Mouse (Mus musculus) myocyte (in vitro differentiated cells): ENCODE data around the gene Prickle4. TPM values are rescaled to one million over a fixed set of nuclear protein-coding genes. Genes with fewer than 3 reads are reported as not detected.

ENCODE experiments used
- H3K27me3 ChIP-seq: one replicate; pipeline ENCODE4 v1.6.1; 2011; ENCODE audit not compliant: control insufficient read depth, insufficient read depth, insufficient read length
- H3K36me3 ChIP-seq: one replicate; pipeline ENCODE4 v1.6.1; 2011; ENCODE audit not compliant: control insufficient read depth, insufficient read depth
- H3K4me2 ChIP-seq: one replicate; pipeline ENCODE4 v1.6.1; 2011; ENCODE audit warnings: low read depth, control low read depth
- H3K4me3 ChIP-seq: one replicate; pipeline ENCODE4 v1.5.1; 2011; ENCODE audit warnings: mild to moderate bottlenecking, control low read depth, moderate library complexity
- H3K79me2 ChIP-seq: one replicate; pipeline ENCODE4 v1.6.1; 2011; ENCODE audit not compliant: control insufficient read depth, insufficient read depth
- H3ac ChIP-seq: one replicate; pipeline ENCODE4 v1.6.1; 2011; ENCODE audit not compliant: control insufficient read depth, insufficient read length
- CEBPB ChIP-seq: IDR thresholded peaks from 2 replicates; pipeline ENCODE4 v1.6.1; 2011; ENCODE audit warnings: mild to moderate bottlenecking, moderate library complexity; ENCODE audit not compliant: poor library complexity, insufficient read depth, severe bottlenecking
- E2F4 ChIP-seq: IDR thresholded peaks from one replicate; pipeline ENCODE4 v1.6.1; 2011; ENCODE audit warnings: mild to moderate bottlenecking, control low read depth, moderate library complexity; ENCODE audit not compliant: insufficient read depth
- MAX ChIP-seq: IDR thresholded peaks from one replicate; pipeline ENCODE4 v1.6.1; 2011; ENCODE audit warnings: low read depth, mild to moderate bottlenecking, control low read depth
- MYOD1 ChIP-seq, 3 experiments: IDR thresholded peaks; one replicate each; pipeline ENCODE4 v1.6.1; 2011; ENCODE audit warnings: control low read depth in 2 of 3, low read depth in 2 of 3, mild to moderate bottlenecking in 2 of 3, moderate library complexity in 1 of 3; ENCODE audit not compliant: insufficient read length in 2 of 3, control insufficient read depth in 1 of 3
- MYOG ChIP-seq, 3 experiments: IDR thresholded peaks; one replicate each; pipeline ENCODE4 v1.6.1; 2011; ENCODE audit warnings: control low read depth in 2 of 3, low read depth in 2 of 3, mild to moderate bottlenecking in 2 of 3; ENCODE audit not compliant: insufficient read length in 2 of 3, control insufficient read depth in 1 of 3, insufficient read depth in 1 of 3
- POLR2A ChIP-seq: IDR thresholded peaks from one replicate; pipeline ENCODE4 v1.6.1; 2011; ENCODE audit warnings: low read depth, mild to moderate bottlenecking, control low read depth, moderate library complexity; ENCODE audit not compliant: insufficient read length
- POLR2AphosphoS2 ChIP-seq: IDR thresholded peaks from one replicate; pipeline ENCODE4 v1.6.1; 2011; ENCODE audit warnings: low read depth, control low read depth; ENCODE audit not compliant: insufficient read length
- REST ChIP-seq: IDR thresholded peaks from one replicate; pipeline ENCODE4 v1.6.1; 2011; ENCODE audit warnings: mild to moderate bottlenecking, control low read depth, moderate library complexity; ENCODE audit not compliant: insufficient read depth, insufficient read length
- SRF ChIP-seq: IDR thresholded peaks from one replicate; pipeline ENCODE4 v1.6.1; 2011; ENCODE audit warnings: low read depth; ENCODE audit not compliant: control insufficient read depth, insufficient read length
- TCF12 ChIP-seq: IDR thresholded peaks from one replicate; pipeline ENCODE4 v1.6.1; 2011; ENCODE audit warnings: mild to moderate bottlenecking, control low read depth; ENCODE audit not compliant: poor library complexity, insufficient read depth, severe bottlenecking
- TCF3 ChIP-seq: IDR thresholded peaks from one replicate; pipeline ENCODE4 v1.6.1; 2011; ENCODE audit warnings: low read depth, control low read depth; ENCODE audit not compliant: insufficient read length
- USF1 ChIP-seq: IDR thresholded peaks from one replicate; pipeline ENCODE4 v1.6.1; 2011; ENCODE audit warnings: low read depth, mild to moderate bottlenecking, control low read depth, moderate library complexity
- polyA plus RNA-seq: library from polyadenylated mRNA; unstranded; fragments of >200 nt; fragmentation: generic; extraction: Trizol; gene quantifications from one replicate; pipeline ENCODE4 v1.2.1, GENCODE M21; 2012; ENCODE audit warnings: missing spikeins

Prickle4 gene
- polyA plus RNA-seq, 1 experiment, result 0.32 TPM

DNA sequence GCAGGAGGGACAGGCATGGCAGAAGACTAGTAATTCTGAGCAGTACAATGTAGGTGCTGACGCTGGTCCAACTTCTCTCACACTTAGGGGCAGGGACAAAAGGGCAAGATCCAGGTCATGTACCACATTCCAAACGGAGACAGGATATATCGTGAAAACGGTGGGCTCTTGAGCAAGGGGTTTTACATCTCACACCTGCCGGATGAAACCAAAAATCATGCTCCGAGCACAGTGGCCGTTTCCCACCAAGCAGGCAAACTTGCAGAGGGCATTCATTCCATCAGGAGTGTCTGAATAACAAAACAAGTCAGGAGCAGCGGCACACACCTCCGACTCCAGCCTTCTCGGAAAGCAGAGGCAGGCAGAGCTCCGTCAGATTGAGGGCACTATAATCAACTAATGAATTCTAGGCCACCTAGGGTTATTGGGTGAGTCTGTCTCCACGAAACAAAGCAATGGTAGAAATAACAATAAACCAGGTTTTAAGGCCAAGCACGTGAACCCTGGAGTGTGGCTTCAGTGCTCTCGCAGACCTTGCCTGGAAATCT, 41.1 kb upstream of the Prickle4 start:
- H3ac ChIP-seq, result no peak overlapping the region
- H3K36me3 ChIP-seq, result no peaks in the 10 kb centered on the region
- H3K4me2 ChIP-seq, result no peak overlapping the region
- peaks cover 19% of the 10 kb centered on the region for H3K27me3 ChIP-seq
- no peak for TF ChIP-seq MAX
- H3K79me2 ChIP-seq, result no peaks in the 10 kb centered on the region
- H3K4me3 ChIP-seq, result no peak overlapping the region

DNA sequence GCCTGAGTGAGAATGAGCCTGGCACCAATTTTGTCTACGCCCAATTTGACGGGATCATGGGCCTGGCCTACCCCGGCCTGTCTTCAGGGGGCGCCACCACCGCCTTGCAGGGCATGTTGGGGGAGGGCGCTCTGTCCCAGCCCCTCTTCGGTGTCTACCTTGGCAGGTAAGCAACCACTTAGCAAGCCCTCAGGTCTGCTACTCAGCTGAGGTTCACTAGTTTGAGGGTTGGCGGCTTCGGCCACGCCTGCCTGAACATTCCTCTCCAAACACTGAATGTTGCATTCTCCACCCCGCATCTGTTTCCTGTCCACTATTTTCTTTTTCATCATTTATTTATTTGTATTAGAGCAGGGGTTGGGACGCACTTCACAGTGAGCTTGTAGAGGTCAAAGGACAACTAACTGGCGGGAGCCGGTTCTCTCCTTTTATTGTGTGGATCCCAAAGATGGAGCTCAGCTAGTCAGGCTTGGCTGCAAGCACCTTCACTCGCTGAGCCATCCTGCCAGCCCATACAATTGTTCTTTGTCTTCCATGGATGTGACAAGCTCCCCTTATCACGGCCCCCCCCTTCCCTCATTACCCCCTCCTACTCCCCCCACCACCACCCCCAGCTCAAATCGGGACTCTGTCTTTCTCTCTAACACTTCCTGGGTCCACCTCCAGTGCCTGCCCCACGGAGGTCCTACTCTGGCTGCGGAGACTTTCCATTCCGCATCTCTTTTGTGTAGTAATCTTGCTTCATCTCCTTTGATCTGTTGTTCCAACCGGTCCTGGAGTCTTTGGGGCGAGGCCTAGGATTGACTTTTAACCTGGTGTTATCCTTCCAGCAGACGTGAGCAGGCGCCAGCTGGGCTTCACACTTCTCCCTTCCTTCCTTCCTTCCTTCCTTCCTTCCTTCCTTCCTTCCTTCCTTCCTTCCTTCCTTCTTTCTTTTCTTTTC, 36.4 kb upstream of the Prickle4 start:
- Histone ChIP-seq H3K4me2 (no peak overlapping the region), H3K4me3 (no peak overlapping the region), H3K36me3 (no peaks in the 10 kb centered on the region), H3K79me2 (no peaks in the 10 kb centered on the region), H3ac (no peak overlapping the region), H3K27me3 (peaks cover 39% of the 10 kb centered on the region)
- no peak for TF ChIP-seq E2F4
- TF ChIP-seq CEBPB, result no peak
- TF ChIP-seq TCF3, result no peak
- TF ChIP-seq TCF12, result no peak
- TF ChIP-seq MYOG (IDR thresholded peaks at IDR 0.05; ENCODE audit: control insufficient read depth in 1 of 3, insufficient read depth in 1 of 3, insufficient read length in 2 of 3, low read depth in 2 of 3), result no peak
- no peak for TF ChIP-seq POLR2AphosphoS2
- no peak for TF ChIP-seq USF1

DNA sequence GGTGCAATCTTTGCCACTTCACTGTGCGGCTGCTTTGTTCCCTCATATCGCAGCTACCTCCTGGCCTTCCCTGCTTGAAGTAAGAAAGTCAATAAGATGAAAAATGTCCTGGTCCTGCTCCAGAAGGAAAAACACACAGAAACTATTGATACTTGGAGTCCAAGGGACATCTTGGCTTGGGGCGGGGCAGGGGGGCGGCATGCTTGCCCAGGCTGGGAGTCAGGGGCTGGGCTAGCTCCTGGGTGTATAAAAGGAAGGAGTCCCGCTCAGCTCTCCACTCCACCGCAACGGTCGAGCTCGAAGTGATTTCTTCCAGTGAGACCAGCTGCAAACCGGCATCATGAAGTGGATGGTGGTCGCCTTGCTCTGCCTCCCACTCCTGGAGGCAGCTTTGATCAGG, 32.0 kb upstream of the Prickle4 start, which contains the start of gene Pgc:
Gene Pgc, plus strand, starts transcription at position 277 of the 400 bp plus-strand sequence.
- H3K4me3 ChIP-seq, result no peak within 1 kb of the TSS
- no peak within 1 kb of the TSS for H3K4me2 ChIP-seq
- no peak within 1 kb of the TSS for H3ac ChIP-seq
- TF ChIP-seq REST (no peak), POLR2A (no peak), USF1 (no peak)
- H3K27me3 ChIP-seq, result peaks cover 35% of the 10 kb centered on the region
- no peaks in the 10 kb centered on the region for H3K79me2 ChIP-seq
- H3K36me3 ChIP-seq, result no peaks in the 10 kb centered on the region

GRCm38 (mm10) chr17:47721183-47721582, 26.6 kb upstream of the Prickle4 start:
- Histone ChIP-seq H3ac (no peak overlapping the region), H3K4me2 (no peak overlapping the region), H3K36me3 (no peaks in the 10 kb centered on the region), H3K27me3 (peaks cover 34% of the 10 kb centered on the region), H3K79me2 (no peaks in the 10 kb centered on the region), H3K4me3 (no peak overlapping the region)
- TF ChIP-seq USF1 (no peak), E2F4 (no peak), TCF12 (no peak), MYOG (IDR thresholded peaks at IDR 0.05; ENCODE audit: control insufficient read depth in 1 of 3, insufficient read depth in 1 of 3, insufficient read length in 2 of 3, low read depth in 2 of 3) (no peak), TCF3 (no peak), MYOD1 (IDR thresholded peaks at IDR 0.05; ENCODE audit: control insufficient read depth in 1 of 3, insufficient read length in 2 of 3, low read depth in 2 of 3) (no peak), MAX (no peak), POLR2A (no peak), CEBPB (no peak), POLR2AphosphoS2 (no peak), REST (no peak), SRF (no peak)

DNA sequence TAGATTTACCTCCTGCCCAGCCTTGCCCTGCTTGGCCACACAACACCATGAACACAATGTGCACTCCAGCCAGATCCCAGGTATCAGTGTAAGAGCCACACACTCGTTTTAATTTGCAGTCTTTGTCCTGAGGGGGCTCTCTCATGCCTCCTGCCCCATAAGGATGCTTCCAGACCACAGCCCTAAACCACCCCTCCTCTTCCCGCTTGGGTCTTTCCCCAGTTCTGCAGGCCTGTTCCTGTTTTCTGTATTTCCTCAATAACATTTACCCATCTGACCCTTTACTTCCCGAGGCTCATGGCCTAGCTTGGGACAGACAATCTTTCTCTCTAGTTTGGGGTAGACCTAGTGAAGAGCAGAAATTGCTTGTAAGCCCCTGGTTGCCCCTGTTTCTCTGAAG, 20.5 kb upstream of the Prickle4 start:
- no peaks in the 10 kb centered on the region for H3K79me2 ChIP-seq
- TF ChIP-seq POLR2A (no peak), MYOG (IDR thresholded peaks at IDR 0.05; ENCODE audit: control insufficient read depth in 1 of 3, insufficient read depth in 1 of 3, insufficient read length in 2 of 3, low read depth in 2 of 3) (no peak), REST (no peak), CEBPB (no peak), MYOD1 (IDR thresholded peaks at IDR 0.05; ENCODE audit: control insufficient read depth in 1 of 3, insufficient read length in 2 of 3, low read depth in 2 of 3) (no peak), TCF3 (no peak), USF1 (no peak), TCF12 (no peak), MAX (no peak), POLR2AphosphoS2 (no peak), SRF (no peak), E2F4 (no peak)

More for the DNA sequence above, 20.5 kb upstream of the Prickle4 start:
- Histone ChIP-seq H3K27me3 (peaks cover 39% of the 10 kb centered on the region), H3K4me2 (no peak overlapping the region), H3K4me3 (no peak overlapping the region), H3K36me3 (no peaks in the 10 kb centered on the region), H3ac (no peak overlapping the region)
